Mouse (Mus musculus): ENCODE measurements around the gene Gins3. TPM values are rescaled to one million over a fixed set of nuclear protein-coding genes. Genes with fewer than 3 reads are reported as not detected.
"Not testable (repeated sequence)": the region's sequence is repeated elsewhere in the genome, so short reads cannot be mapped to it uniquely, and the experiment has no call there.

The Gins3 gene
- polyA plus RNA-seq (2015; fragmentation: Nextera tagmentation; extraction: Ambion mirVana), result 8.4 and 8.5 TPM in 2 replicates

DNA sequence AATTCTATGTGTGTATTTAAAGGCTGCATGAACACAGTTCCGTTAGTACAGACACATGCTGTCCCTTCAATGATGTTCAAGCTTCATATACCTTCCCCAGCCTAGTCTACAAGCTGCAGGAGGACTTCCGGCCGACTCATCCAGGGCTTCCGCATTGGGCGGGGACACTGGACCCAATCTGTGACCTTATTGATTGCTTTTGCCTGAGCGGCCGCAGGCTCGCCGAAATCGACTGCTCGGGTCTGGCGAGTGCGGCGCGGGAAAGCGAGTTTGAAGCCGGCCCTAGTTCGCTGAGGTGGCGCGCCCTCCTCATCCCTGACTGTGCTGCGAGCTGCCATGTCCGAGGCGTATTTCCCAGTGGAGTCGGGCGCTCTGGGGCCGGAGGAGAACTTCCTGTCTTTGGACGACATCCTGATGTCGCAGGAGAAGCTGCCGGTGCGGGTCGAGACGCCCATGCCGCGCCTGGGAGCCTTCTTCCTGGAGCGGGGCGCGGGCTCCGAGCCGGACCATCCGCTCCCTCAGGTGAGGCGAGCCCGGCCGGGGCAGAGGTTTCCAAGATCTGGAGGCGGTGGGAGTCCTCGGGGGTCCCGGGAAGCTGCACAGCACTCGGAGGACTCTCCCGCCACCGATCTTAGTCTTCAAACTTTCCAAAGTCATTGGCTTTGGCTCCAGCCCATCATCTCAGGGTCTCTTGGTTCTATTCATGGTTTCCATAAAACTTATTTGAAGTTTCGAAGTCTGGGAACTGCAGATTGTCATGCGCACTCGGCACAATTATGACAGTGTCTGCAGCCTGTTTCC lies at the start of gene Gins3:
TSS of gene Gins3 (plus strand) at position 192 of the 801 bp plus-strand sequence.
- H3K4me2 ChIP-seq, result peak within 1 kb of the TSS; percentile 81
- no peaks in the 10 kb centered on the region for H3K9me3 ChIP-seq
- peaks cover 10% of the 10 kb centered on the region for H3K4me1 ChIP-seq (replicated peaks)
- H3K9ac ChIP-seq, result peak within 1 kb of the TSS; percentile 48
- 0 out of 2 replicates have a peak within 1 kb of the TSS, but pooled peaks have one; percentile 16 for H3K27ac ChIP-seq (replicated peaks)
- no peaks in the 10 kb centered on the region for H3K36me3 ChIP-seq
- no peaks in the 10 kb centered on the region for H3K27me3 ChIP-seq
- peak within 1 kb of the TSS; percentile 70 for H3K4me3 ChIP-seq
- WGBS, result under 1% methylated on average over 52 of the region's 52 CpGs
- peak; percentile 95 for ATAC-seq (ENCODE audit: low FRiP score, low read depth)

GRCm38 (mm10) chr8:95587339-95587738 lies 45.9 kb upstream of the Gins3 start:
- no peak overlapping the region for H3K27ac ChIP-seq (replicated peaks)
- 93% methylated on average over 1 of the region's 1 CpGs for WGBS
- no peak overlapping the region for H3K9ac ChIP-seq
- H3K4me3 ChIP-seq, result no peak overlapping the region
- no peaks in the 10 kb centered on the region for H3K4me1 ChIP-seq (replicated peaks)
- no peak overlapping the region for H3K4me2 ChIP-seq
- no peaks in the 10 kb centered on the region for H3K27me3 ChIP-seq
- no peaks in the 10 kb centered on the region for H3K36me3 ChIP-seq
- no peak for ATAC-seq (ENCODE audit: low FRiP score, low read depth)
- H3K9me3 ChIP-seq, result no peaks in the 10 kb centered on the region

DNA sequence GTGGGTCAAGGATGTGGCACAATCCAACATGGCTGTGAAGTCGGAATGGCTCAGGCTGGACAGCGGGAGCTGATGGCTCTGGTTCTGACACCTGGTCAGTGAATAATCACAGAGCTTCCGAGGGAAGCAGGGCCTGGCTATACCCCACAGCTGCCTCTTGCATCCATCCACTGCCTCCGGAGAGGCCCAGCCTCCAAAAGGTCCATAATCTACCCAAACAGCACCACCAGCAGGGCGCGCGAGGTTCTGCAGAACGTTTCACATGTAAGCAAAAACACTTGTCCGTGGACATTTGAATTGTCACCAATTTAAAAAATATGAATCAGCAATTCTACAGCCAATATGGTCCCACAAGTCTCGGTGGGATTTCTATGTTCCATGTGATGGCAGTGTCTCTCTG lies 44.0 kb upstream of the Gins3 start:
- Histone ChIP-seq H3K9me3 (no peaks in the 10 kb centered on the region), H3K27me3 (no peaks in the 10 kb centered on the region), H3K27ac (replicated peaks) (no peak overlapping the region), H3K4me3 (no peak overlapping the region), H3K9ac (no peak overlapping the region), H3K36me3 (no peaks in the 10 kb centered on the region), H3K4me1 (replicated peaks) (no peaks in the 10 kb centered on the region), H3K4me2 (no peak overlapping the region)
- WGBS, result 67% methylated on average over 10 of the region's 10 CpGs
- ATAC-seq (ENCODE audit: low FRiP score, low read depth), result no peak

DNA sequence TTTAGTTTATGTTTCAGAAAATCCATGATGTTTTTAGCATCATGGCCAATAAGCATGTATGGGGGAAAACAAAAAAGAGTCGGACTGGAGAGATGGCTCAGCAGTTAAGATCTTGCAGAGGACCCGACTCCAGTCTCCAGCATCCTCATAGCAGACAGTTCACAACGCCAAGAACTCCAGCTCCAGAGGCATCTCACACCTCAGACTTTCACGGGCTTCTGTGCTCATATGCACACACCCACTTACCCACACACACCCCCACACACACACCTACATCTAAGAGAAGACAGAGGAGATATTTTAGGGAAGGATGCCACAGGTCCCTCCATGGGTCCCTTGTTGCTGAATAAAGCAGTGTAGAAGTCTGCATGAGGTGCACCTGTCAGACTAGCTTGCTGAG lies 42.7 kb upstream of the Gins3 start:
- Histone ChIP-seq H3K4me2 (no peak overlapping the region), H3K36me3 (no peaks in the 10 kb centered on the region), H3K4me1 (replicated peaks) (no peaks in the 10 kb centered on the region), H3K4me3 (no peak overlapping the region), H3K9me3 (no peaks in the 10 kb centered on the region), H3K27me3 (no peaks in the 10 kb centered on the region), H3K9ac (no peak overlapping the region), H3K27ac (replicated peaks) (no peak overlapping the region)
- ATAC-seq (ENCODE audit: low FRiP score, low read depth), result no peak
- 84% methylated on average over 4 of the region's 4 CpGs for whole genome bisulfite sequencing

DNA sequence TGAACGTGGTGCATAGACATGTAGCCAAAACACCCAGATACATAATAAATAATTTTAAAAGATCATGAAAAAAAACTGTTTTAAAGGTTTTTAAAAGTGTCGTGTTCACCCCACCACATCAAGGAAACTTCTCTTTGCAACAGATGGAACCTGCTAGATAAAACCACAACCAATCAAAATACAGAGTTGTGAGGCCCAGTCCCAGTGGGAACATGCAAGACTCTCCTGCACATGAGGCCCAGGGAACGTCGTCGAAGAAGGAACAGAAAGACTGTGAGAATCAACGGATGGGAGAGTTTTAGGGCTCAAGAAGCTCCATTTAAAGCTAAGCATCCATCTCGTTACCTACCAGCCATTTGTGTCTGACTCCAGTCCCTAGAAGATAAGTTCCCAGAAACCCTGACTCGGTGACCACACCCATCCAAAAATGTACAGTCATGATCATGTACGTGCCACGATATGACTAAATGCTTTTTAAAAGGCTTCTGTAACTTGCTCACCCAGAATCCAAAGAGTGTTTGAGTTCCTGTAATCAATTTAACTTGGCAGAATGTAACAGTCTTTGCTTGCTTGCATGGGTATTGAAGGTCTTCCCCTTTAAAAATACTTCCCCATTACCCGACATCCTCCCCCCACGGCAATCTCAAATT lies 41.0 kb upstream of the Gins3 start:
- Histone ChIP-seq H3K4me1 (replicated peaks) (no peaks in the 10 kb centered on the region), H3K4me3 (no peak overlapping the region), H3K9ac (no peak overlapping the region), H3K27me3 (no peaks in the 10 kb centered on the region), H3K9me3 (no peaks in the 10 kb centered on the region), H3K36me3 (no peaks in the 10 kb centered on the region), H3K27ac (replicated peaks) (no peak overlapping the region), H3K4me2 (no peak overlapping the region)
- ATAC-seq (ENCODE audit: low FRiP score, low read depth), result no peak
- 87% methylated on average over 12 of the region's 12 CpGs for WGBS

- ATAC-seq (ENCODE audit: low FRiP score, low read depth), result no peak
- no peak overlapping the region for H3K9ac ChIP-seq
- no peaks in the 10 kb centered on the region for H3K9me3 ChIP-seq
- H3K27ac ChIP-seq (replicated peaks), result no peak overlapping the region
- H3K36me3 ChIP-seq, result no peaks in the 10 kb centered on the region
- WGBS, result 89% methylated on average over 7 of the region's 7 CpGs
- H3K4me1 ChIP-seq (replicated peaks), result no peaks in the 10 kb centered on the region
- H3K4me2 ChIP-seq, result no peak overlapping the region
- H3K4me3 ChIP-seq, result no peak overlapping the region
- no peaks in the 10 kb centered on the region for H3K27me3 ChIP-seq
Observed at GRCm38 (mm10) chr8:95593439-95594393, 39.5 kb upstream of the Gins3 start.

GRCm38 (mm10) chr8:95595131-95595530 lies 38.1 kb upstream of the Gins3 start:
- no peak overlapping the region for H3K4me2 ChIP-seq
- H3K4me3 ChIP-seq, result no peak overlapping the region
- H3K9me3 ChIP-seq, result no peaks in the 10 kb centered on the region
- ATAC-seq (ENCODE audit: low FRiP score, low read depth), result no peak
- 87% methylated on average over 14 of the region's 14 CpGs for WGBS
- no peaks in the 10 kb centered on the region for H3K27me3 ChIP-seq
- H3K9ac ChIP-seq, result no peak overlapping the region
- H3K27ac ChIP-seq (replicated peaks), result no peak overlapping the region
- no peaks in the 10 kb centered on the region for H3K36me3 ChIP-seq
- no peaks in the 10 kb centered on the region for H3K4me1 ChIP-seq (replicated peaks)

DNA sequence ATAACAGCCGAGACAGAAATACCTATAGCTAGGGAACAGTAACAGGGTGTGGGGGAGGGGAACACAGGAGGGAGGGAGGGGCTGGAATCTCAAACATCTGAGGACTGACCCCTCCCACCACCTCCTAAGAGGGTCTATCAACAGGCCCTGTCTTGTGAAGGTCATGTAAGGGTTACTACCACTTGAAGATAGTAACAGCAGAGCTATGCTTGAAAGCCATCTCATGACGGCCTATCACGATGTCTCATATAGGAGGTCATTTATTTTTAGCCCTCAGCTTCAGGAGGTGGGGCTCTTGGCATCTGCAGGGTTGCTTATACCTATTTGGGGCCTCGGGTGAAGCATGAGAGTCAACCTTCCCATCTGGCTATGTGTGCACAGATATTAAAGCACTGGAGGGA lies 36.4 kb upstream of the Gins3 start:
- Histone ChIP-seq H3K36me3 (no peaks in the 10 kb centered on the region), H3K27me3 (no peaks in the 10 kb centered on the region), H3K9ac (no peak overlapping the region), H3K27ac (replicated peaks) (no peak overlapping the region), H3K9me3 (no peaks in the 10 kb centered on the region), H3K4me3 (no peak overlapping the region), H3K4me2 (no peak overlapping the region), H3K4me1 (replicated peaks) (no peaks in the 10 kb centered on the region)
- 80% methylated on average over 4 of the region's 4 CpGs for WGBS
- ATAC-seq (ENCODE audit: low FRiP score, low read depth), result no peak

- Histone ChIP-seq H3K9me3 (no peaks in the 10 kb centered on the region), H3K4me1 (replicated peaks) (no peaks in the 10 kb centered on the region), H3K27ac (replicated peaks) (no peak overlapping the region), H3K9ac (no peak overlapping the region), H3K36me3 (no peaks in the 10 kb centered on the region), H3K27me3 (no peaks in the 10 kb centered on the region), H3K4me2 (peak overlapping the region; percentile 29; the same call in 1 of the 2 replicates), H3K4me3 (no peak overlapping the region)
- 10% methylated on average over 11 of the region's 11 CpGs for WGBS
- ATAC-seq (ENCODE audit: low FRiP score, low read depth), result peak; percentile 56; the same call in 1 of the 2 replicates
Observed at GRCm38 (mm10) chr8:95599861-95600260, 33.4 kb upstream of the Gins3 start.

- no peaks in the 10 kb centered on the region for H3K36me3 ChIP-seq
- H3K4me3 ChIP-seq, result no peak overlapping the region
- no peak overlapping the region for H3K27ac ChIP-seq (replicated peaks)
- WGBS, result 82% methylated on average over 15 of the region's 15 CpGs
- no peaks in the 10 kb centered on the region for H3K9me3 ChIP-seq
- no peak overlapping the region for H3K4me2 ChIP-seq
- no peak for ATAC-seq (ENCODE audit: low FRiP score, low read depth)
- no peaks in the 10 kb centered on the region for H3K4me1 ChIP-seq (replicated peaks)
- no peak overlapping the region for H3K9ac ChIP-seq
- no peaks in the 10 kb centered on the region for H3K27me3 ChIP-seq
Observed at GRCm38 (mm10) chr8:95601306-95601705, 31.9 kb upstream of the Gins3 start.

DNA sequence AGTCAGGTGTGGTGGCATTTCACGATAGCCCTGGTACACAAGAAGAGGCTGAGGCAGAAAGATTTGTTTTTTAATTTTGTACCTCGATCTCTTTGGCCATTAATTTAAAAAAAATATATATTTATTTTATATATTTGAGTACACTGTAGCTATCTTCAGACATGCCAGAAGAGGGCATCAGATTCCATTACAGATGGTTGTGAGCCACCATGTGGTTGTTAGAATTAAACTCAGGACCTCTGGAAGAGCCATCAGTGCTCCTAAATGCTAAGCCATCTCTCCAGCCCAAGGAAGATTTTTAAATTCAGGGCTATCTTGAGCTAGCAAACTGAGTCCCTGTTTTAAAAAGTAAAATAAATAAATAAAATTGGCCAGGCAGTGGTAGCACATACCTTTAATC lies 31.1 kb upstream of the Gins3 start:
- Histone ChIP-seq H3K27ac (replicated peaks) (no peak overlapping the region), H3K9me3 (no peaks in the 10 kb centered on the region), H3K36me3 (no peaks in the 10 kb centered on the region), H3K27me3 (no peaks in the 10 kb centered on the region), H3K4me2 (no peak overlapping the region), H3K4me3 (no peak overlapping the region), H3K4me1 (replicated peaks) (no peaks in the 10 kb centered on the region), H3K9ac (no peak overlapping the region)
- ATAC-seq (ENCODE audit: low FRiP score, low read depth), result no peak
- WGBS, result 76% methylated on average over 2 of the region's 2 CpGs

- not testable (repeated sequence) for H3K4me2 ChIP-seq; H3K9me3 ChIP-seq; ATAC-seq (ENCODE audit: low FRiP score, low read depth); H3K27ac ChIP-seq (replicated peaks); H3K4me3 ChIP-seq; H3K4me1 ChIP-seq (replicated peaks); H3K27me3 ChIP-seq; H3K36me3 ChIP-seq; H3K9ac ChIP-seq
- WGBS, result 21% methylated on average over 4 of the region's 5 CpGs
Observed at GRCm38 (mm10) chr8:95606509-95606908, 26.7 kb upstream of the Gins3 start.

Data from hindbrain, embryonic 15.5 days (tissue).